Mouse (Mus musculus): ENCODE measurements around the gene Stk38. TPM values are rescaled to one million over a fixed set of nuclear protein-coding genes. Genes with fewer than 3 reads are reported as not detected.
A peak's percentile ranks its signal among the peaks of the same experiment; 100 is the strongest.
"Not testable (repeated sequence)": the region's sequence is repeated elsewhere in the genome, so short reads cannot be mapped to it uniquely, and the experiment has no call there.

The Stk38 gene
- polyA plus RNA-seq, 1 experiment from 2014 or later: 93.7 TPM

- Histone ChIP-seq H3K36me3 (peaks cover 45% of the 10 kb centered on the region), H3K4me1 (peaks cover 28% of the 10 kb centered on the region), H3K9me3 (no peaks in the 10 kb centered on the region), H3K4me3 (no peak overlapping the region), H3K27ac (no peak overlapping the region), H3K27me3 (ENCODE audit: insufficient read depth, poor library complexity, severe bottlenecking) (no peaks in the 10 kb centered on the region)
- 74% methylated on average over 3 of the region's 3 CpGs for WGBS
- peak; percentile 65 for DNase-seq (ENCODE audit: low spot score)
These were observed 40.1 kb upstream of the Stk38 start for GRCm38 (mm10) chr17:29047697-29048514.

- H3K36me3 ChIP-seq: peaks cover 55% of the 10 kb centered on the region
- 95% methylated on average over 3 of the region's 3 CpGs for WGBS
- H3K4me1 ChIP-seq: peaks cover 28% of the 10 kb centered on the region
- no peaks in the 10 kb centered on the region for H3K9me3 ChIP-seq
- no peak overlapping the region for H3K27ac ChIP-seq
- H3K4me3 ChIP-seq: no peak overlapping the region
- H3K27me3 ChIP-seq (ENCODE audit: insufficient read depth, poor library complexity, severe bottlenecking): no peaks in the 10 kb centered on the region
- peak; percentile 54 for DNase-seq (ENCODE audit: low spot score)
These were observed 39.1 kb upstream of the Stk38 start for GRCm38 (mm10) chr17:29046863-29047262.

GRCm38 (mm10) chr17:29045741-29046530, 38.1 kb upstream of the Stk38 start:
- peak; percentile 76 for DNase-seq (ENCODE audit: low spot score)
- Histone ChIP-seq H3K9me3 (no peaks in the 10 kb centered on the region), H3K4me1 (peaks cover 24% of the 10 kb centered on the region), H3K36me3 (peaks cover 62% of the 10 kb centered on the region), H3K4me3 (no peak overlapping the region), H3K27ac (no peak overlapping the region), H3K27me3 (ENCODE audit: insufficient read depth, poor library complexity, severe bottlenecking) (no peaks in the 10 kb centered on the region)
- WGBS: 71% methylated on average over 12 of the region's 12 CpGs

- Histone ChIP-seq H3K4me3 (no peak overlapping the region), H3K27me3 (ENCODE audit: insufficient read depth, poor library complexity, severe bottlenecking) (no peaks in the 10 kb centered on the region), H3K27ac (no peak overlapping the region), H3K9me3 (no peaks in the 10 kb centered on the region), H3K36me3 (peaks cover 72% of the 10 kb centered on the region), H3K4me1 (peaks cover 14% of the 10 kb centered on the region)
- WGBS: 81% methylated on average over 1 of the region's 1 CpGs
- peak; percentile 73 for DNase-seq (ENCODE audit: low spot score)
These were observed 37.1 kb upstream of the Stk38 start for GRCm38 (mm10) chr17:29044925-29045319.

- peak; percentile 67 for DNase-seq (ENCODE audit: low spot score)
- H3K27me3 ChIP-seq (ENCODE audit: insufficient read depth, poor library complexity, severe bottlenecking): no peaks in the 10 kb centered on the region
- no peak overlapping the region for H3K4me3 ChIP-seq
- 87% methylated on average over 6 of the region's 6 CpGs for WGBS
- H3K27ac ChIP-seq: no peak overlapping the region
- peaks cover 78% of the 10 kb centered on the region for H3K36me3 ChIP-seq
- H3K9me3 ChIP-seq: no peaks in the 10 kb centered on the region
- H3K4me1 ChIP-seq: peaks cover 9% of the 10 kb centered on the region; the same call in 1 of the 2 replicates
These were observed 36.5 kb upstream of the Stk38 start for GRCm38 (mm10) chr17:29044146-29044924.

- Histone ChIP-seq H3K9me3 (no peaks in the 10 kb centered on the region), H3K27ac (no peak overlapping the region), H3K4me3 (no peak overlapping the region), H3K27me3 (ENCODE audit: insufficient read depth, poor library complexity, severe bottlenecking) (no peaks in the 10 kb centered on the region), H3K4me1 (0 out of 2 replicates have a peak, but pooled peaks cover 4% of the 10 kb centered on the region), H3K36me3 (peaks cover 85% of the 10 kb centered on the region)
- WGBS: 91% methylated on average over 3 of the region's 3 CpGs
- no peak for DNase-seq (ENCODE audit: low spot score)
These were observed 35.8 kb upstream of the Stk38 start for GRCm38 (mm10) chr17:29043583-29043982.

GRCm38 (mm10) chr17:29042569-29042968, 34.8 kb upstream of the Stk38 start:
- Histone ChIP-seq H3K27me3 (ENCODE audit: insufficient read depth, poor library complexity, severe bottlenecking) (no peaks in the 10 kb centered on the region), H3K27ac (no peak overlapping the region), H3K36me3 (peaks cover 92% of the 10 kb centered on the region), H3K9me3 (no peaks in the 10 kb centered on the region), H3K4me1 (0 out of 2 replicates have a peak, but pooled peaks cover 4% of the 10 kb centered on the region), H3K4me3 (no peak overlapping the region)
- DNase-seq (ENCODE audit: low spot score): no peak

GRCm38 (mm10) chr17:29041632-29042031, 33.8 kb upstream of the Stk38 start:
- 59% methylated on average over 3 of the region's 3 CpGs for WGBS
- not testable (repeated sequence) for H3K27ac ChIP-seq; H3K9me3 ChIP-seq; H3K4me3 ChIP-seq; H3K4me1 ChIP-seq; DNase-seq (ENCODE audit: low spot score); H3K27me3 ChIP-seq (ENCODE audit: insufficient read depth, poor library complexity, severe bottlenecking)
- H3K36me3 ChIP-seq: peaks cover 93% of the 10 kb centered on the region

- WGBS: 73% methylated on average over 11 of the region's 11 CpGs
- Histone ChIP-seq H3K4me3 (no peak overlapping the region), H3K4me1 (no peaks in the 10 kb centered on the region; the same call in 1 of the 2 replicates), H3K36me3 (peaks cover 82% of the 10 kb centered on the region), H3K27ac (no peak overlapping the region), H3K27me3 (ENCODE audit: insufficient read depth, poor library complexity, severe bottlenecking) (no peaks in the 10 kb centered on the region), H3K9me3 (no peaks in the 10 kb centered on the region)
- no peak for DNase-seq (ENCODE audit: low spot score)
These were observed 31.6 kb upstream of the Stk38 start for GRCm38 (mm10) chr17:29039351-29039750.

GRCm38 (mm10) chr17:29035506-29035905, 27.7 kb upstream of the Stk38 start:
- Histone ChIP-seq H3K4me3 (peak overlapping the region; percentile 87), H3K27ac (no peak overlapping the region), H3K36me3 (peaks cover 48% of the 10 kb centered on the region), H3K4me1 (peaks cover 7% of the 10 kb centered on the region; the same call in 1 of the 2 replicates), H3K27me3 (ENCODE audit: insufficient read depth, poor library complexity, severe bottlenecking) (no peaks in the 10 kb centered on the region), H3K9me3 (no peaks in the 10 kb centered on the region)
- no peak for DNase-seq (ENCODE audit: low spot score)

GRCm38 (mm10) chr17:29034264-29034663, 26.5 kb upstream of the Stk38 start:
- DNase-seq (ENCODE audit: low spot score): no peak

GRCm38 (mm10) chr17:29033569-29034061, 25.8 kb upstream of the Stk38 start:
- H3K27ac ChIP-seq: peak overlapping the region; percentile 99
- H3K4me1 ChIP-seq: peaks cover 7% of the 10 kb centered on the region; the same call in 1 of the 2 replicates
- H3K4me3 ChIP-seq: peak overlapping the region; percentile 87
- no peaks in the 10 kb centered on the region for H3K27me3 ChIP-seq (ENCODE audit: insufficient read depth, poor library complexity, severe bottlenecking)
- no peak for DNase-seq (ENCODE audit: low spot score)
- peaks cover 29% of the 10 kb centered on the region for H3K36me3 ChIP-seq
- H3K9me3 ChIP-seq: no peaks in the 10 kb centered on the region
- under 1% methylated on average over 6 of the region's 6 CpGs for WGBS

More at GRCm38 (mm10) chr17:29034264-29034663, 26.5 kb upstream of the Stk38 start:
- Histone ChIP-seq H3K27me3 (ENCODE audit: insufficient read depth, poor library complexity, severe bottlenecking) (no peaks in the 10 kb centered on the region), H3K27ac (peak overlapping the region; percentile 99; the same call in 1 of the 2 replicates), H3K4me1 (peaks cover 7% of the 10 kb centered on the region; the same call in 1 of the 2 replicates), H3K36me3 (peaks cover 35% of the 10 kb centered on the region), H3K9me3 (no peaks in the 10 kb centered on the region), H3K4me3 (peak overlapping the region; percentile 87)
